Mouse (Mus musculus) ES-E14 (cell line): ENCODE results near the gene Olfr142.
"Not testable (repeated sequence)": the region's sequence is repeated elsewhere in the genome, so short reads cannot be mapped to it uniquely, and the experiment has no call there.

Experiments
- CHD2 ChIP-seq: IDR thresholded peaks from 2 replicates; pipeline ENCODE4 v1.6.1; 2014; ENCODE audit warnings: mild to moderate bottlenecking, low read depth, low read length, inconsistent platforms
- HCFC1 ChIP-seq: IDR thresholded peaks from 2 replicates; pipeline ENCODE4 v1.6.1; 2012; ENCODE audit warnings: low read length, inconsistent platforms, borderline replicate concordance; ENCODE audit not compliant: insufficient read depth
- MAFK ChIP-seq: IDR thresholded peaks from 2 replicates; pipeline ENCODE4 v1.6.1; 2014; ENCODE audit warnings: mild to moderate bottlenecking, low read depth, low read length, inconsistent platforms; ENCODE audit not compliant: insufficient read depth
- ZNF384 ChIP-seq: IDR thresholded peaks from 2 replicates; pipeline ENCODE4 v1.6.1; 2012; ENCODE audit warnings: low read depth, low read length, inconsistent platforms

- TF ChIP-seq CHD2, ZNF384, HCFC1, MAFK: not testable (repeated sequence)
These were observed 33.0 kb downstream of the Olfr142 start, which contains the start of gene Olfr1506 for GRCm38 (mm10) chr2:90224393-90224792.
